Mouse (Mus musculus): Measurements from ENCODE around the gene Cul4b. TPM values are rescaled to one million over a fixed set of nuclear protein-coding genes. Genes with fewer than 3 reads are reported as not detected.
A peak's percentile ranks its signal among the peaks of the same experiment; 100 is the strongest.
"Not testable (repeated sequence)": the region's sequence is repeated elsewhere in the genome, so short reads cannot be mapped to it uniquely, and the experiment has no call there.

Cul4b gene
- polyA plus RNA-seq, 1 experiment from 2014 or later: 32.7 TPM

- H3K9me3 ChIP-seq (ENCODE audit: control insufficient read depth, low read length); ATAC-seq (ENCODE audit: low read depth); H3K9ac ChIP-seq (ENCODE audit: low read depth, low read length); DNase-seq (ENCODE audit: low spot score); H3K4me3 ChIP-seq (ENCODE audit: low read depth, low read length); H3K27me3 ChIP-seq (replicated peaks; ENCODE audit: control insufficient read depth, insufficient read depth, low read length); H3K4me1 ChIP-seq (ENCODE audit: control insufficient read depth, insufficient read depth, low read length); H3K36me3 ChIP-seq (ENCODE audit: control insufficient read depth, insufficient read depth, low read length); H3K27ac ChIP-seq (replicated peaks; ENCODE audit: low read depth, low read length): not testable (repeated sequence)
- peak overlapping the region; percentile 23; the same call in 1 of the 2 replicates for H3K4me2 ChIP-seq (ENCODE audit: low read depth, low read length)
- WGBS: 32% methylated on average over 18 of the region's 20 CpGs
These were observed 90.5 kb downstream of the Cul4b start for GRCm38 (mm10) chrX:38485464-38485863.

Other genes with a start within 250 kb of the Cul4b start
- 173 and 185 TPM in 2 replicates for gene Lamp2, start 119.7 kb downstream of the Cul4b start, polyA plus RNA-seq (2014; fragmentation: Nextera tagmentation; extraction: Ambion mirVana)
- gene Mcts1, start 24.4 kb upstream of the Cul4b start, polyA plus RNA-seq (2014; fragmentation: Nextera tagmentation; extraction: Ambion mirVana): 92.1 and 104 TPM in 2 replicates
- gene C1galt1c1, start 58.9 kb upstream of the Cul4b start, polyA plus RNA-seq (2014; fragmentation: Nextera tagmentation; extraction: Ambion mirVana): 33.8 and 34.9 TPM in 2 replicates
- not detected in 2 replicates for gene 6030498E09Rik, start 196.5 kb upstream of the Cul4b start, polyA plus RNA-seq (2014; fragmentation: Nextera tagmentation; extraction: Ambion mirVana)